Mouse (Mus musculus) stomach, postnatal 0 days (tissue): ENCODE measurements at regions not wholly inside any gene's neighbourhood (a gene's known extent, or its start where the extent isn't known, plus 50 kb on each side); places are given as distances from the start of the nearest gene placed in this dataset.

Source experiments
- CTCF ChIP-seq: IDR thresholded peaks from 2 replicates; pipeline ENCODE4 v1.5.1; 2016; ENCODE audit warnings: antibody characterized with exemption, low read depth, mild to moderate bottlenecking, moderate library complexity
- EP300 ChIP-seq: optimal IDR thresholded peaks from 2 replicates; pipeline ENCODE3; 2016; ENCODE audit warnings: antibody characterized with exemption

DNA sequence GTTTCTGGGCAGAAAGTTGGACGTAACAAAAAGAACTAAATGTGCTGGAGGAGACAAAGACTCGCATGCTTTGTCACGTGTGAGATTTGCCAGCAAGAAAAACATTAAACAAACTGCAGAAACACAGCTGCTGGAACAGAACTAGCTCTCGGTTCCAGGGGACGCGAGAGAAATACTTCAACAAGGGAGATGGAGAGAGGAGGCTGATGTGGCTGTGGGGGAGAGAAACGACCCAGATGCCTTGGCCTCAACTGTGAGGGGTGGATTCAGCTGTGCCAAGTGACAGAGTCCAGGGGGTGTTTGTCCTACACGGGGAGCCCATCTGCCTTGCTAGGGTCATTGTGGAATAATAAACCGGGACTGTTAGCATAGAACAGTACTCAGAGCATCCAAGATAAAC is 174.9 kb downstream of the Ktn1 start:
- TF ChIP-seq CTCF (no peak), EP300 (no peak)
